ENCODE assay signal across 18 mouse cellular contexts in the genomic region with DNA sequence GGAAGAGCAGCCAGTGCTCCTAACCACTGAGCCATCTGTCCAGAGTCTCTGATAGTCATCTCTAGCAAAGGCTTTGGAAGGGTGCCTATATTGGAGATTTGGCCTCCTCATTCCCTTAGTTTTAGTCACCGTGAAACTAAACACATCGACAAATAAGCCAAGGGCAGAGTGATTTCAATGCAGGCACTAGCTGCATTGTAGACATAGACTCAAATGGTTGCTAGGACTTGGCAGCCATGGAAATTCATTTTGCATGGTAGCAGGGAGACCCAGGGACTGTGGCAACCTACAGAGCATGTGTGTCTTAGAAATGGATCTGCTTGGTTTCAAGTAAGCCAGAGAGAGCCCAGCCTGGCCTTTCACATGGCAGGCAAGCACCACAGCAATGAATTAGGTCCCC.
DNase-seq lines count a peak whose midpoint lies in the region; ATAC-seq and TF ChIP-seq lines count a peak whose summit lies in the region.
"Had no signal": no experiment of that assay in that cellular context is flagged by ENCODE, and none has a peak within 500 bp of the region (broad histone marks: within the 10 kb centered on the region; RNA-seq: fewer than 3 reads in every experiment).

No protein-coding gene starts in this region.

- H3K9me3 ChIP-seq in hindbrain, embryonic 14.5 days (ENCODE audit: control insufficient read depth, low read length), result no peaks in the 10 kb centered on the region
- no peaks in the 10 kb centered on the region for H3K9me3 ChIP-seq in hindbrain, embryonic 16.5 days (ENCODE audit: control insufficient read depth, low read length)
- no peaks in the 10 kb centered on the region for H3K9me3 ChIP-seq in midbrain, embryonic 13.5 days
- H3K9me3 ChIP-seq in midbrain, embryonic 15.5 days, result no peaks in the 10 kb centered on the region
- no peaks in the 10 kb centered on the region for H3K9me3 ChIP-seq in midbrain, postnatal 0 days (ENCODE audit: low read length)
- H3K9me3 ChIP-seq in midbrain, embryonic 10.5 days (replicated peaks), result no peaks in the 10 kb centered on the region
- H3K9me3 ChIP-seq: embryonic facial prominence, embryonic 13.5 days; forebrain, embryonic 13.5 days; forebrain, embryonic 15.5 days had no signal

- ATAC-seq in hindbrain, embryonic 14.5 days (ENCODE audit: low FRiP score), result peak; percentile 27; the same call in 1 of the 2 replicates
- no peak for ATAC-seq in hindbrain, embryonic 16.5 days
- peak; percentile 45; the same call in 1 of the 2 replicates for ATAC-seq in midbrain, embryonic 13.5 days
- no peak for ATAC-seq in midbrain, embryonic 15.5 days (replicated peaks)
- ATAC-seq in midbrain, postnatal 0 days (ENCODE audit: low FRiP score), result no peak
- ATAC-seq: forebrain, embryonic 13.5 days; forebrain, embryonic 15.5 days; forebrain, postnatal 0 days had no signal

- no peak for DNase-seq in hindbrain, embryonic 14.5 days (ENCODE audit: low spot score)
- peak; percentile 46 for DNase-seq in midbrain, postnatal 0 days (ENCODE audit: low spot score)
- DNase-seq in midbrain, embryonic 10.5 days (ENCODE audit: low spot score), result no peak
- no peak for DNase-seq in thymus, postnatal 14 days
- DNase-seq: adrenal gland, adult 2 months; adrenal gland, postnatal 10 days; adrenal gland, postnatal 25 days; cerebellum, adult 11-12 months; cerebellum, adult 2 months; cerebellum, adult 9-10 months; cerebellum, postnatal 10 days; forebrain, postnatal 0 days had no signal

- H3K4me2 ChIP-seq in hindbrain, embryonic 14.5 days (replicated peaks), result no peak overlapping the region
- H3K4me2 ChIP-seq in hindbrain, embryonic 16.5 days (ENCODE audit: low read length), result no peak overlapping the region
- H3K4me2 ChIP-seq in midbrain, embryonic 13.5 days (replicated peaks), result no peak overlapping the region
- H3K4me2 ChIP-seq in midbrain, embryonic 15.5 days, result no peak overlapping the region
- no peak overlapping the region for H3K4me2 ChIP-seq in midbrain, postnatal 0 days (ENCODE audit: low read depth, low read length, poor library complexity, severe bottlenecking)
- H3K4me2 ChIP-seq: embryonic facial prominence, embryonic 13.5 days; forebrain, embryonic 13.5 days; forebrain, embryonic 15.5 days had no signal

- H3K36me3 ChIP-seq in hindbrain, embryonic 14.5 days (replicated peaks; ENCODE audit: control insufficient read depth, insufficient read depth), result no peaks in the 10 kb centered on the region
- H3K36me3 ChIP-seq in hindbrain, embryonic 16.5 days (ENCODE audit: control insufficient read depth, insufficient read depth, low read length), result no peaks in the 10 kb centered on the region
- no peaks in the 10 kb centered on the region for H3K36me3 ChIP-seq in midbrain, embryonic 13.5 days
- H3K36me3 ChIP-seq in midbrain, embryonic 15.5 days (replicated peaks), result no peaks in the 10 kb centered on the region
- no peaks in the 10 kb centered on the region for H3K36me3 ChIP-seq in midbrain, postnatal 0 days (ENCODE audit: insufficient read depth, low read length)
- H3K36me3 ChIP-seq in midbrain, embryonic 10.5 days, result no peaks in the 10 kb centered on the region
- H3K36me3 ChIP-seq: embryonic facial prominence, embryonic 13.5 days; forebrain, embryonic 15.5 days had no signal

- no peak overlapping the region for H3K4me3 ChIP-seq in hindbrain, embryonic 14.5 days (replicated peaks; ENCODE audit: low read length)
- H3K4me3 ChIP-seq in hindbrain, embryonic 16.5 days (ENCODE audit: low read length), result no peak overlapping the region
- H3K4me3 ChIP-seq in midbrain, embryonic 13.5 days (replicated peaks), result no peak overlapping the region
- H3K4me3 ChIP-seq in midbrain, embryonic 15.5 days, result no peak overlapping the region
- H3K4me3 ChIP-seq in midbrain, postnatal 0 days (ENCODE audit: low read depth, low read length), result no peak overlapping the region
- no peak overlapping the region for H3K4me3 ChIP-seq in midbrain, embryonic 10.5 days
- H3K4me3 ChIP-seq: embryonic facial prominence, embryonic 13.5 days; forebrain, embryonic 13.5 days; forebrain, embryonic 15.5 days had no signal

- H3K9ac ChIP-seq in hindbrain, embryonic 14.5 days, result no peak overlapping the region
- no peak overlapping the region for H3K9ac ChIP-seq in hindbrain, embryonic 16.5 days (ENCODE audit: low read depth, low read length)
- no peak overlapping the region for H3K9ac ChIP-seq in midbrain, embryonic 13.5 days (replicated peaks)
- no peak overlapping the region for H3K9ac ChIP-seq in midbrain, embryonic 15.5 days
- H3K9ac ChIP-seq in midbrain, postnatal 0 days (replicated peaks; ENCODE audit: low read length, poor library complexity, severe bottlenecking), result no peak overlapping the region
- H3K9ac ChIP-seq: embryonic facial prominence, embryonic 13.5 days; forebrain, embryonic 13.5 days; forebrain, embryonic 15.5 days; forebrain, postnatal 0 days had no signal

- 0 out of 2 replicates have a peak, but pooled peaks cover 4% of the 10 kb centered on the region for H3K4me1 ChIP-seq in hindbrain, embryonic 14.5 days (replicated peaks; ENCODE audit: control insufficient read depth, insufficient read depth, low read length)
- H3K4me1 ChIP-seq in hindbrain, embryonic 16.5 days (ENCODE audit: control insufficient read depth, insufficient read depth, low read depth, low read length), result no peaks in the 10 kb centered on the region; the same call in 1 of the 2 replicates
- peaks cover 9% of the 10 kb centered on the region for H3K4me1 ChIP-seq in midbrain, embryonic 13.5 days (replicated peaks)
- H3K4me1 ChIP-seq in midbrain, embryonic 15.5 days, result peaks cover 3% of the 10 kb centered on the region
- H3K4me1 ChIP-seq in midbrain, postnatal 0 days (ENCODE audit: insufficient read depth, low read length), result no peaks in the 10 kb centered on the region; the same call in 1 of the 2 replicates
- peaks cover 4% of the 10 kb centered on the region for H3K4me1 ChIP-seq in midbrain, embryonic 10.5 days

- H3K27me3 ChIP-seq in hindbrain, embryonic 14.5 days (ENCODE audit: control insufficient read depth, insufficient read depth, low read length), result peaks cover 41% of the 10 kb centered on the region
- H3K27me3 ChIP-seq in hindbrain, embryonic 16.5 days (replicated peaks; ENCODE audit: control insufficient read depth, insufficient read depth, low read length), result peaks cover 2% of the 10 kb centered on the region; the same call in 1 of the 2 replicates
- peaks cover 23% of the 10 kb centered on the region for H3K27me3 ChIP-seq in midbrain, embryonic 13.5 days
- H3K27me3 ChIP-seq in midbrain, embryonic 15.5 days (replicated peaks), result peaks cover 5% of the 10 kb centered on the region; the same call in 1 of the 2 replicates
- H3K27me3 ChIP-seq in midbrain, postnatal 0 days (ENCODE audit: insufficient read depth, low read length), result no peaks in the 10 kb centered on the region
- no peaks in the 10 kb centered on the region for H3K27me3 ChIP-seq in midbrain, embryonic 10.5 days (ENCODE audit: low read depth, poor library complexity, severe bottlenecking)
- H3K27me3 ChIP-seq: embryonic facial prominence, embryonic 13.5 days; forebrain, embryonic 15.5 days had no signal

- H3K27ac ChIP-seq in hindbrain, embryonic 14.5 days, result no peak overlapping the region
- H3K27ac ChIP-seq in hindbrain, embryonic 16.5 days (ENCODE audit: low read depth, low read length), result no peak overlapping the region
- no peak overlapping the region for H3K27ac ChIP-seq in midbrain, embryonic 13.5 days
- no peak overlapping the region for H3K27ac ChIP-seq in midbrain, embryonic 15.5 days
- H3K27ac ChIP-seq in midbrain, postnatal 0 days (ENCODE audit: low read depth, low read length), result no peak overlapping the region
- no peak overlapping the region for H3K27ac ChIP-seq in midbrain, embryonic 10.5 days (replicated peaks)
- H3K27ac ChIP-seq: embryonic facial prominence, embryonic 13.5 days; forebrain, embryonic 13.5 days; forebrain, embryonic 15.5 days had no signal

- 46% methylated on average over 2 of the region's 2 CpGs for WGBS in hindbrain, embryonic 14.5 days
- 52% methylated on average over 2 of the region's 2 CpGs for WGBS in hindbrain, embryonic 16.5 days
- 52% methylated on average over 2 of the region's 2 CpGs for WGBS in midbrain, embryonic 13.5 days
- 49% methylated on average over 2 of the region's 2 CpGs for WGBS in midbrain, embryonic 15.5 days
- 31% methylated on average over 2 of the region's 2 CpGs for WGBS in midbrain, postnatal 0 days
- 82% methylated on average over 2 of the region's 2 CpGs for WGBS in midbrain, embryonic 10.5 days

- no peak for TF ChIP-seq CTCF in midbrain, postnatal 0 days (IDR thresholded peaks at IDR 0.05)

Comparison
In these comparisons a context has a peak if more than half of its experiments do, and no peak if none do; other contexts are left out.
1. ATAC-seq: peak in hindbrain, embryonic 14.5 days (single experiment) and midbrain, embryonic 13.5 days (single experiment); none in hindbrain, embryonic 16.5 days (single experiment), midbrain, embryonic 15.5 days (single experiment) and midbrain, postnatal 0 days (single experiment).